8 mouse cellular contexts compared by ENCODE assay signal in genomic region chr4:122886579-122887254, GRCm38 (mm10). TPM values are rescaled to one million over a fixed set of nuclear protein-coding genes. Genes with fewer than 3 reads are reported as not detected.
DNase-seq lines count a peak whose midpoint lies in the region; ATAC-seq and TF ChIP-seq lines count a peak whose summit lies in the region.

No protein-coding gene starts in this region.

- peak overlapping the region; percentile 76 for H3K4me2 ChIP-seq in hindbrain, embryonic 13.5 days

- peak overlapping the region; percentile 97 for H3K27ac ChIP-seq in cortical plate, adult 2 months (ENCODE audit: insufficient read depth, low read length)
- H3K27ac ChIP-seq in hindbrain, embryonic 13.5 days, result peak overlapping the region; percentile 99

- no peaks in the 10 kb centered on the region for H3K9me3 ChIP-seq in hindbrain, embryonic 13.5 days

- H3K4me1 ChIP-seq in lung, adult 2 months (ENCODE audit: control insufficient read depth, insufficient read depth, low read length), result peaks cover 7% of the 10 kb centered on the region; the same call in 1 of the 2 replicates
- H3K4me1 ChIP-seq in cortical plate, adult 2 months (ENCODE audit: control insufficient read depth, insufficient read depth, low read length), result peaks cover 4% of the 10 kb centered on the region
- H3K4me1 ChIP-seq in hindbrain, embryonic 13.5 days (replicated peaks), result peaks cover 42% of the 10 kb centered on the region

- 5% methylated on average over 19 of the region's 19 CpGs for WGBS in lung, adult 2 months
- WGBS in hindbrain, embryonic 13.5 days, result 6% methylated on average over 19 of the region's 19 CpGs

- no peaks in the 10 kb centered on the region; the same call in 1 of the 2 replicates for H3K36me3 ChIP-seq in hindbrain, embryonic 13.5 days

- ATAC-seq in hindbrain, embryonic 13.5 days (ENCODE audit: low FRiP score), result peak; percentile 0; the same call in 1 of the 2 replicates
- ATAC-seq in megakaryocyte-erythroid progenitor cell, adult 5-6 weeks (replicated peaks; ENCODE audit: low FRiP score, low TSS enrichment, poor library complexity, severe bottlenecking), result peak; percentile 6

- H3K9ac ChIP-seq in hindbrain, embryonic 13.5 days, result peak overlapping the region; percentile 86

- H3K4me3 ChIP-seq in lung, adult 2 months (replicated peaks; ENCODE audit: extremely low read depth, low read depth, low read length), result peak overlapping the region; percentile 85
- peak overlapping the region; percentile 43 for H3K4me3 ChIP-seq in cortical plate, adult 2 months (ENCODE audit: insufficient read depth, low read length)
- peak overlapping the region; percentile 82 for H3K4me3 ChIP-seq in hindbrain, embryonic 13.5 days

- TF ChIP-seq POLR2A in lung, adult 2 months (IDR thresholded peaks at IDR 0.05; ENCODE audit: borderline replicate concordance, extremely low read depth, low read depth, low read length), result no peak
- TF ChIP-seq POLR2A in cortical plate, adult 2 months (IDR thresholded peaks at IDR 0.05; ENCODE audit: extremely low read depth, insufficient read depth, low read length), result no peak

- no peak for TF ChIP-seq CTCF in lung, adult 2 months (IDR thresholded peaks at IDR 0.05; ENCODE audit: insufficient read depth, low read length)
- TF ChIP-seq CTCF in cortical plate, adult 2 months (IDR thresholded peaks at IDR 0.05; ENCODE audit: extremely low read depth, insufficient read depth, low read length), result no peak

- no peak for DNase-seq in lung, adult 2 months
- no peak for DNase-seq in lung, postnatal 10 days
- DNase-seq in thymus, postnatal 36 days, result no peak
- no peak for DNase-seq in cerebellum, postnatal 36 days
- DNase-seq in yolk sac, embryonic 10.5 days (ENCODE audit: low spot score), result no peak

- no peaks in the 10 kb centered on the region for H3K27me3 ChIP-seq in hindbrain, embryonic 13.5 days

RNA-seq across cellular contexts. Expression of gene Cap1, which starts 0.9 kb away (rescaled TPM):
- polyA plus RNA-seq in lung, adult 2 months (2012; rRNA removed), result 101 and 124 TPM in 2 replicates
- 134 and 146 TPM in 2 replicates for polyA plus RNA-seq in cortical plate, adult 2 months (2012; rRNA removed)
- polyA plus RNA-seq in hindbrain, embryonic 13.5 days (2015; fragmentation: Nextera tagmentation; extraction: Ambion mirVana), result 76.0 and 82.5 TPM in 2 replicates
- total RNA-seq in megakaryocyte-erythroid progenitor cell, adult 5-6 weeks (2014; fragmentation: Nextera tagmentation), result 50.7 and 56.5 TPM in 2 replicates
- total RNA-seq in megakaryocyte-erythroid progenitor cell, adult 5-6 weeks (2017), result 80.5 and 95.8 TPM in 2 replicates

RNA-seq across cellular contexts. Expression of gene Ppt1, which starts 50.7 kb away (rescaled TPM):
- 35.2 and 43.6 TPM in 2 replicates for polyA plus RNA-seq in lung, adult 2 months (2012; rRNA removed)
- 117 and 120 TPM in 2 replicates for polyA plus RNA-seq in cortical plate, adult 2 months (2012; rRNA removed)
- 85.7 and 88.3 TPM in 2 replicates for polyA plus RNA-seq in hindbrain, embryonic 13.5 days (2015; fragmentation: Nextera tagmentation; extraction: Ambion mirVana)
- total RNA-seq in megakaryocyte-erythroid progenitor cell, adult 5-6 weeks (2014; fragmentation: Nextera tagmentation), result 24.5 and 25.1 TPM in 2 replicates
- 30.1 and 37.8 TPM in 2 replicates for total RNA-seq in megakaryocyte-erythroid progenitor cell, adult 5-6 weeks (2017)
